Mouse (Mus musculus) MEL (cell line): ENCODE results near the gene Ndufs2. TPM values are rescaled to one million over a fixed set of nuclear protein-coding genes. Genes with fewer than 3 reads are reported as not detected.
A peak's percentile ranks its signal among the peaks of the same experiment; 100 is the strongest.

Source experiments
- DNase-seq: peaks from one replicate; pipeline ENCODE4 v3.0.0; 2011; ENCODE audit warnings: low read depth, low spot score
- H3K27ac ChIP-seq: 2 replicates; pipeline ENCODE4 v1.5.1; 2012; ENCODE audit warnings: low read depth, mild to moderate bottlenecking, control low read depth, low read length, moderate library complexity; ENCODE audit not compliant: control insufficient read depth
- H3K27me3 ChIP-seq, 2 experiments: fragments of 150-350 bp in 1 of 2; sonication (generic) in 1 of 2; 2 replicates each; pipeline ENCODE4 v1.6.1; 2012; ENCODE audit warnings: low read length in 2 of 2, mild to moderate bottlenecking in 2 of 2, improper control_type of control experiment in 1 of 2, moderate library complexity in 1 of 2; ENCODE audit not compliant: insufficient read depth in 2 of 2, control insufficient read depth in 1 of 2
- H3K36me3 ChIP-seq, 2 experiments: 2 replicates each; pipeline ENCODE4 v1.6.1; 2012 to 2014; ENCODE audit warnings: low read length in 2 of 2, improper control_type of control experiment in 1 of 2, inconsistent platforms in 1 of 2, mild to moderate bottlenecking in 1 of 2; ENCODE audit not compliant: insufficient read depth in 2 of 2, control insufficient read depth in 1 of 2
- H3K4me1 ChIP-seq, 2 experiments: fragments of 150-350 bp in 1 of 2; sonication (generic) in 1 of 2; 2 replicates each; pipeline ENCODE4 v1.6.1; 2012; ENCODE audit warnings: low read length in 2 of 2, improper control_type of control experiment in 1 of 2, mild to moderate bottlenecking in 1 of 2; ENCODE audit not compliant: insufficient read depth in 2 of 2, control insufficient read depth in 1 of 2
- H3K4me3 ChIP-seq, 2 experiments: fragments of 150-350 bp in 1 of 2; sonication (generic) in 1 of 2; 2 replicates each; pipeline ENCODE4 v1.5.1; 2012; ENCODE audit warnings: low read depth in 2 of 2, low read length in 2 of 2, mild to moderate bottlenecking in 2 of 2, moderate library complexity in 2 of 2, control low read depth in 1 of 2, improper control_type of control experiment in 1 of 2; ENCODE audit not compliant: control insufficient read depth in 1 of 2, insufficient read depth in 1 of 2
- H3K79me2 ChIP-seq: 2 replicates; pipeline ENCODE4 v1.6.1; 2012; ENCODE audit warnings: mild to moderate bottlenecking, low read length, moderate library complexity; ENCODE audit not compliant: control insufficient read depth, poor library complexity, insufficient read depth
- H3K9ac ChIP-seq: 2 replicates; pipeline ENCODE4 v1.6.1; 2012; ENCODE audit warnings: low read depth, mild to moderate bottlenecking, control low read depth, low read length, moderate library complexity; ENCODE audit not compliant: control insufficient read depth, poor library complexity, severe bottlenecking
- H3K9me3 ChIP-seq: fragments of 150-350 bp; sonication (generic); replicated peaks from 2 replicates; pipeline ENCODE4 v1.6.1; 2012; ENCODE audit warnings: mild to moderate bottlenecking, low read length, improper control_type of control experiment, moderate library complexity; ENCODE audit not compliant: insufficient read depth
- CHD2 ChIP-seq: IDR thresholded peaks from 2 replicates; pipeline ENCODE4 v1.6.1; 2011; ENCODE audit warnings: low read length, improper control_type of control experiment
- CTCF ChIP-seq, 3 experiments: IDR thresholded peaks in 2 of 3; conservative IDR thresholded peaks in 1 of 3; 2 replicates each; pipeline ENCODE4 v1.5.1; 2011 to 2012; ENCODE audit warnings: low read length in 3 of 3, low read depth in 2 of 3, mild to moderate bottlenecking in 2 of 3, improper control_type of control experiment in 1 of 3, inconsistent platforms in 1 of 3, mixed read lengths in 1 of 3, moderate library complexity in 1 of 3; ENCODE audit not compliant: control insufficient read depth in 1 of 3, insufficient read depth in 1 of 3, poor library complexity in 1 of 3, severe bottlenecking in 1 of 3
- ELF1 ChIP-seq: IDR thresholded peaks from 2 replicates; pipeline ENCODE4 v1.6.1; 2014; ENCODE audit warnings: low read depth, mild to moderate bottlenecking, inconsistent platforms, low read length, improper control_type of control experiment, moderate library complexity
- ETS1 ChIP-seq: IDR thresholded peaks from 2 replicates; pipeline ENCODE4 v1.6.1; 2012; ENCODE audit warnings: low read depth, mild to moderate bottlenecking, inconsistent platforms, low read length, improper control_type of control experiment, moderate library complexity
- GATA1 ChIP-seq: IDR thresholded peaks from 2 replicates; pipeline ENCODE4 v1.6.1; 2011; ENCODE audit warnings: low read depth, low read length, improper control_type of control experiment
- HCFC1 ChIP-seq: IDR thresholded peaks from 2 replicates; pipeline ENCODE4 v1.6.1; 2012; ENCODE audit warnings: low read depth, mild to moderate bottlenecking, inconsistent platforms, low read length, improper control_type of control experiment, moderate library complexity
- KAT2A ChIP-seq: conservative IDR thresholded peaks from 2 replicates; pipeline ENCODE4 v1.6.1; 2012; ENCODE audit warnings: low read depth, low read length, improper control_type of control experiment, inconsistent platforms
- MAX ChIP-seq: IDR thresholded peaks from 2 replicates; pipeline ENCODE4 v1.6.1; 2011; ENCODE audit warnings: low read length, improper control_type of control experiment
- MYB ChIP-seq: IDR thresholded peaks from 2 replicates; pipeline ENCODE4 v1.6.1; 2011; ENCODE audit warnings: mild to moderate bottlenecking, low read depth, low read length, improper control_type of control experiment
- MYC ChIP-seq: IDR thresholded peaks from 2 replicates; pipeline ENCODE4 v1.6.1; 2011; ENCODE audit warnings: low read depth, mild to moderate bottlenecking, low read length, improper control_type of control experiment, moderate library complexity
- NELFE ChIP-seq: IDR thresholded peaks from 2 replicates; pipeline ENCODE4 v1.6.1; 2011; ENCODE audit warnings: low read depth, low read length, improper control_type of control experiment
- NRF1 ChIP-seq: IDR thresholded peaks from 2 replicates; pipeline ENCODE4 v1.6.1; 2014; ENCODE audit warnings: low read depth, mild to moderate bottlenecking, inconsistent platforms, low read length, improper control_type of control experiment, moderate library complexity; ENCODE audit not compliant: poor library complexity, insufficient read depth, severe bottlenecking
- POLR2A ChIP-seq, 2 experiments: IDR thresholded peaks; 2 replicates each; pipeline ENCODE4 v1.6.1; 2011 to 2012; ENCODE audit warnings: low read length in 2 of 2, mild to moderate bottlenecking in 2 of 2, control low read depth in 1 of 2, improper control_type of control experiment in 1 of 2, low read depth in 1 of 2, moderate library complexity in 1 of 2; ENCODE audit not compliant: control insufficient read depth in 1 of 2, insufficient read depth in 1 of 2, poor library complexity in 1 of 2
- POLR2AphosphoS2 ChIP-seq: IDR thresholded peaks from 2 replicates; pipeline ENCODE4 v1.6.1; 2011; ENCODE audit warnings: low read length, improper control_type of control experiment
- POLR2AphosphoS5 ChIP-seq: IDR thresholded peaks from 2 replicates; pipeline ENCODE4 v1.6.1; 2012; ENCODE audit warnings: low read depth, borderline replicate concordance, mild to moderate bottlenecking, inconsistent platforms, low read length, moderate library complexity, mixed read lengths
- RAD21 ChIP-seq: IDR thresholded peaks from 2 replicates; pipeline ENCODE4 v1.6.1; 2011; ENCODE audit warnings: mild to moderate bottlenecking, low read depth, low read length, improper control_type of control experiment
- RCOR1 ChIP-seq: IDR thresholded peaks from 2 replicates; pipeline ENCODE4 v1.6.1; 2012; ENCODE audit warnings: low read depth, mild to moderate bottlenecking, inconsistent platforms, low read length, improper control_type of control experiment
- SMC3 ChIP-seq: IDR thresholded peaks from 2 replicates; pipeline ENCODE4 v1.6.1; 2011; ENCODE audit warnings: low read depth, low read length, improper control_type of control experiment
- TAL1 ChIP-seq: IDR thresholded peaks from 2 replicates; pipeline ENCODE4 v1.6.1; 2012; ENCODE audit warnings: mild to moderate bottlenecking, inconsistent platforms, low read length, moderate library complexity, mixed read lengths
- TBP ChIP-seq: IDR thresholded peaks from 2 replicates; pipeline ENCODE4 v1.8.0; 2011; ENCODE audit warnings: low read depth, low read length, improper control_type of control experiment
- USF1 ChIP-seq: IDR thresholded peaks from 2 replicates; pipeline ENCODE4 v1.6.1; 2014; ENCODE audit warnings: low read depth, mild to moderate bottlenecking, inconsistent platforms, low read length, improper control_type of control experiment, moderate library complexity
- USF2 ChIP-seq, 2 experiments: IDR thresholded peaks; 2 replicates each; pipeline ENCODE4 v1.6.1; 2011 to 2012; ENCODE audit warnings: improper control_type of control experiment in 2 of 2, low read length in 2 of 2, borderline replicate concordance in 1 of 2, inconsistent platforms in 1 of 2, low read depth in 1 of 2, mild to moderate bottlenecking in 1 of 2; ENCODE audit not compliant: insufficient read depth in 1 of 2
- ZC3H11A ChIP-seq: IDR thresholded peaks from 2 replicates; pipeline ENCODE4 v1.6.1; 2012; ENCODE audit warnings: low read depth, mild to moderate bottlenecking, inconsistent platforms, low read length, improper control_type of control experiment
- ZKSCAN1 ChIP-seq: IDR thresholded peaks from 2 replicates; pipeline ENCODE4 v1.6.1; 2012; ENCODE audit warnings: low read depth, mild to moderate bottlenecking, inconsistent platforms, low read length, improper control_type of control experiment, moderate library complexity
- ZNF384 ChIP-seq: IDR thresholded peaks from 2 replicates; pipeline ENCODE4 v1.6.1; 2012; ENCODE audit warnings: low read depth, mild to moderate bottlenecking, inconsistent platforms, low read length, improper control_type of control experiment
- polyA plus RNA-seq, 2 experiments: library from polyadenylated mRNA; stranded (reverse) in 1 of 2; unstranded in 1 of 2; fragments of >175 nt in 1 of 2; fragments of >200 nt in 1 of 2; gene quantifications; 2 replicates each; pipeline versions ENCODE4 v1.2.1 to v1.2.4; 2012; ENCODE audit warnings: low replicate concordance in 2 of 2, low read depth in 1 of 2; ENCODE audit not compliant: insufficient read length in 2 of 2, insufficient read depth in 1 of 2, missing spikeins in 1 of 2
- total RNA-seq: library from RNA; depleted of rRNA; stranded (reverse); fragments of 300-350 nt; gene quantifications from 2 replicates; pipeline ENCODE4 v1.2.3, GENCODE M21; 2012

The Ndufs2 gene
- total and polyA plus RNA-seq, 3 experiments, result 169 to 415 (median 292) TPM

DNA sequence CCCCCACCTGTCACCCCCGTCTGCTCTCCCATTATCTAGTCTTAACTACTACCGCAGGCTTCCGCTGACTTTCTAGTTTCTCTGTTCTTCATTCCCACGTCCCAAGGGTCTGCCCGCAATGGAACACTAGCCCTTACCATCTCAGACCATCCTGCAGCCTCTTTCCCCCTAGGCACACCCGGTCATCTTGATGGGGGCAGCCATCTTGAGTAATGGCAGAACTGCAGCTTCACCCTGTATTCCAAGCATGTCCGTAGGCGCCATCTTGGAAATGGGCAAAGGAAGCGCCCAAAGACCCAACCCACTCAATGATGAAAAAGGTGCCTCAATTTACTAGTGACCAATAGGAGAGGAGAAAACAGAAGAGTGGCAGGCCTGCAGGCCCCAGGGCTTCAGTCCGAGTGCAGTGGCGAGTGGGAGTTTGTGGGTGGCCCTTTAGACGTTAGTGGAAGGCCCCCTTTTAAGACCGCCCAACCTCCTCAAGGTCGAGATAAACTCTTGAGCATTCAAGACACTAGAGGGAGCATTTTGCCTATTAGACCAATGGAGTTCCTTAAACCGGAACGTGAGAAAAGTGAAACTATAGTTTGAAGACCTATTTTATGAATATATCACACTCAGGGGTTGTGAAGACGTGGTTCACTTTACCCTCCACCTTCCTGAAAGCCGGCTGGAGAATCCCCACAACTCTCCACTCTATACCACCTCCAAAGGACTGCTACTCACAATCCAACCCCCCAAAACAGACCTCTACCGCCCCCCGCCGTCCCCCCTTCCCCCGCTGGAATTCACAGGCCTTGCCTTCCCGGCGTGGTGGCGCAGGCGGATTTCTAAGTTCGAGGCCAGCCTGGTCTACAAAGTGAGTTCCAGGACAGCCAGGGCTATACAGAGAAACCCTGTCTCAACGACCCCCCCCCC lies 28.7 kb downstream of the Ndufs2 start, which contains the start of gene Tomm40l (continued):
- peak; percentile 55 for TF ChIP-seq NELFE
- TF ChIP-seq CHD2, result peak; percentile 59; the same call in 1 of the 2 replicates
- TF ChIP-seq USF1, result 0 out of 2 replicates have a peak, but pooled peaks have one; percentile 11
- no peak for TF ChIP-seq TAL1
- no peak for TF ChIP-seq USF2 (IDR thresholded peaks at IDR 0.05; ENCODE audit: borderline replicate concordance in 1 of 2, insufficient read depth in 1 of 2, low read depth in 1 of 2, low read length in 2 of 2)
- TF ChIP-seq ELF1, result peak; percentile 70; the same call in 1 of the 2 replicates
- TF ChIP-seq ZC3H11A, result peak; percentile 31; the same call in 1 of the 2 replicates
- peak; percentile 27 to 72 (median 34); a peak in 5 of 6 replicates for TF ChIP-seq CTCF (IDR thresholded peaks at IDR 0.05 in 2 of 3, conservative IDR thresholded peaks at IDR 0.05 in 1 of 3; ENCODE audit: control insufficient read depth in 1 of 3, insufficient read depth in 1 of 3, low read depth in 2 of 3, low read length in 3 of 3, poor library complexity in 1 of 3, severe bottlenecking in 1 of 3)
- peak; percentile 98 for TF ChIP-seq HCFC1
- peak; percentile 65 for TF ChIP-seq RAD21
- TF ChIP-seq MAX, result no peak
- TF ChIP-seq KAT2A, result peak; percentile 83
- TF ChIP-seq TBP, result peak; percentile 72
- TF ChIP-seq ZNF384, result no peak
- TF ChIP-seq ZKSCAN1, result no peak
- no peak for TF ChIP-seq POLR2AphosphoS5
- TF ChIP-seq MYC, result peak; percentile 81
- peak; percentile 46 for TF ChIP-seq GATA1
- TF ChIP-seq MYB, result no peak
- TF ChIP-seq SMC3, result peak; percentile 70

DNA sequence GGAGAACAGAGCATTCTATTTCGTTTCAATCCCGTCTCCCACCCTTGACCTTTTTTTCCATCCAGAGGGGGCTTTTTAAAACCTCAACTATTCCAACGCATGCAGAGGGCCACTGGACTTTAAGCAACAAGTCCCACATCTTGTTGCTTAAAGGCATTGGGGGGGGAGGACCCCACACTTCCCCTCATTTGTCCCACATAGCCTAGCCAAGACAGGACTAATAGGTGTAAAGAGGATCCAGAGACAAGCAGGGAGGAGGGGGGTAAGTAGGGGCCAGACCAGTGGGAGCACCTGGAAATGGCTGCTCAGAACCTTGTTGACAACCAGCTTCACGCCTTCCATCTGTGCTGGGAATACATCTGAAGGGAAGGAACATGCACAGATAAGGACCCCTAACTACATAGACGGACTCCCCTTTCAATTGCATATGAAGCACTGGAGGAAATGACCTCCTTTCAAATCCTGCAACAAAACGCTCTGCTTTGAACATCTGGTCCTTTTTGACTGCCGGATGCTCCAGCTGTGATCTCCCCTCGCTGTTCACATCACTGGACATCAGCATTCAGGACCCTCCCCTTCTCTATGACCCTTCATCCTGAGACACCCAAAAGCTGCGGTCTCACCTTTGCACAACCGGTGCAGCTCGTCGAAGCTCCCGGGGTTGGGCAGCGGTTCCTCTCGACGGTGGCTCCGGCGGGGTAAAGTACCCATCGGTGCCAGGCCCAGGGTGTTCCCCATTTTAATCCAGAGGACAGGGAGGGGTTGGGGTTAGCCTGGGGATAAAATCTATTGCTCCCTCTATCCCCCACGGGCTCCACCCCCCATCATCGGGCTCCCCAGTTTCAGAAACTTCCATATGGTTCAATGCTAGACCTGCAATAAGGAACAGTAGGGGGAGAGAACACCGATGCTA lies 29.7 kb downstream of the Ndufs2 start:
- peak overlapping the region; percentile 84 for H3K27ac ChIP-seq
- no peaks in the 10 kb centered on the region for H3K9me3 ChIP-seq
- H3K9ac ChIP-seq, result peak overlapping the region; percentile 88
- H3K27me3 ChIP-seq, result no peaks in the 10 kb centered on the region
- H3K36me3 ChIP-seq, result peaks cover 0 to 9% of the 10 kb centered on the region in 2 experiments; a peak in 2 of 4 replicates
- peaks cover 0 to 18% of the 10 kb centered on the region in 2 experiments; a peak in 2 of 4 replicates for H3K4me1 ChIP-seq
- DNase-seq, result peak; percentile 56
- peak overlapping the region; percentile 83 to 90 for H3K4me3 ChIP-seq
- no peak for TF ChIP-seq POLR2AphosphoS2
- no peak for TF ChIP-seq ETS1
- no peak for TF ChIP-seq RCOR1
- no peak for TF ChIP-seq ZKSCAN1
- TF ChIP-seq NELFE, result no peak
- no peak; a peak in 1 of 4 replicates for TF ChIP-seq POLR2A (IDR thresholded peaks at IDR 0.05; ENCODE audit: control insufficient read depth in 1 of 2, insufficient read depth in 1 of 2, low read depth in 1 of 2, low read length in 2 of 2, poor library complexity in 1 of 2)
- no peak for TF ChIP-seq HCFC1
- TF ChIP-seq TAL1, result no peak
- TF ChIP-seq NRF1, result no peak
- TF ChIP-seq, all 39 proteins: peak for 0
- peaks cover 2% of the 10 kb centered on the region; the same call in 1 of the 2 replicates for H3K79me2 ChIP-seq
